Mouse (Mus musculus): ENCODE results near the gene AW549877. TPM values are rescaled to one million over a fixed set of nuclear protein-coding genes. Genes with fewer than 3 reads are reported as not detected.
A peak's percentile ranks its signal among the peaks of the same experiment; 100 is the strongest.

AW549877 gene
- total RNA-seq, 1 experiment from 2014 or later: 15.5 TPM

- ATAC-seq (replicated peaks in 1 of 2; ENCODE audit: insufficient read depth in 1 of 2, low FRiP score in 2 of 2, low TSS enrichment in 1 of 2, low read depth in 1 of 2, poor library complexity in 2 of 2, severe bottlenecking in 2 of 2): no peak
Observed at GRCm38 (mm10) chr15:3996267-3997010, 895 bp upstream of the AW549877 start.

- ATAC-seq (replicated peaks in 1 of 2; ENCODE audit: insufficient read depth in 1 of 2, low FRiP score in 2 of 2, low TSS enrichment in 1 of 2, low read depth in 1 of 2, poor library complexity in 2 of 2, severe bottlenecking in 2 of 2): no peak
Observed at GRCm38 (mm10) chr15:3994852-3995447, 594 bp downstream of the AW549877 start.

GRCm38 (mm10) chr15:3987981-3988380 is 7.6 kb downstream of the AW549877 start:
- peak; percentile 72 to 76; a peak in 2 of 4 replicates for ATAC-seq (replicated peaks in 1 of 2; ENCODE audit: insufficient read depth in 1 of 2, low FRiP score in 2 of 2, low TSS enrichment in 1 of 2, low read depth in 1 of 2, poor library complexity in 2 of 2, severe bottlenecking in 2 of 2)

GRCm38 (mm10) chr15:3984876-3985275 is 10.7 kb downstream of the AW549877 start:
- no peak for ATAC-seq (replicated peaks in 1 of 2; ENCODE audit: insufficient read depth in 1 of 2, low FRiP score in 2 of 2, low TSS enrichment in 1 of 2, low read depth in 1 of 2, poor library complexity in 2 of 2, severe bottlenecking in 2 of 2)

- peak; percentile 12 to 22; a peak in 1 of 4 replicates for ATAC-seq (replicated peaks in 1 of 2; ENCODE audit: insufficient read depth in 1 of 2, low FRiP score in 2 of 2, low TSS enrichment in 1 of 2, low read depth in 1 of 2, poor library complexity in 2 of 2, severe bottlenecking in 2 of 2)
Observed at GRCm38 (mm10) chr15:3982732-3983131, 12.8 kb downstream of the AW549877 start.

GRCm38 (mm10) chr15:3979871-3980270 is 15.7 kb downstream of the AW549877 start:
- peak; percentile 12 to 22; a peak in 2 of 4 replicates for ATAC-seq (replicated peaks in 1 of 2; ENCODE audit: insufficient read depth in 1 of 2, low FRiP score in 2 of 2, low TSS enrichment in 1 of 2, low read depth in 1 of 2, poor library complexity in 2 of 2, severe bottlenecking in 2 of 2)

GRCm38 (mm10) chr15:3979061-3979848 is 16.3 kb downstream of the AW549877 start, which contains the start of gene Fbxo4:
Fbxo4 (minus strand) TSS chr15:3979573.
- ATAC-seq (replicated peaks in 1 of 2; ENCODE audit: insufficient read depth in 1 of 2, low FRiP score in 2 of 2, low TSS enrichment in 1 of 2, low read depth in 1 of 2, poor library complexity in 2 of 2, severe bottlenecking in 2 of 2): peak; percentile 97 to 99

GRCm38 (mm10) chr15:3978279-3978678 is 17.3 kb downstream of the AW549877 start:
- ATAC-seq (replicated peaks in 1 of 2; ENCODE audit: insufficient read depth in 1 of 2, low FRiP score in 2 of 2, low TSS enrichment in 1 of 2, low read depth in 1 of 2, poor library complexity in 2 of 2, severe bottlenecking in 2 of 2): no peak

GRCm38 (mm10) chr15:3973300-3973699 is 22.2 kb downstream of the AW549877 start:
- no peak; a peak in 1 of 4 replicates for ATAC-seq (replicated peaks in 1 of 2; ENCODE audit: insufficient read depth in 1 of 2, low FRiP score in 2 of 2, low TSS enrichment in 1 of 2, low read depth in 1 of 2, poor library complexity in 2 of 2, severe bottlenecking in 2 of 2)

- ATAC-seq (replicated peaks in 1 of 2; ENCODE audit: insufficient read depth in 1 of 2, low FRiP score in 2 of 2, low TSS enrichment in 1 of 2, low read depth in 1 of 2, poor library complexity in 2 of 2, severe bottlenecking in 2 of 2): no peak
Observed at GRCm38 (mm10) chr15:3970193-3970592, 25.4 kb downstream of the AW549877 start.

- ATAC-seq (replicated peaks in 1 of 2; ENCODE audit: insufficient read depth in 1 of 2, low FRiP score in 2 of 2, low TSS enrichment in 1 of 2, low read depth in 1 of 2, poor library complexity in 2 of 2, severe bottlenecking in 2 of 2): no peak
Observed at GRCm38 (mm10) chr15:3969743-3970142, 25.8 kb downstream of the AW549877 start.

- no peak for ATAC-seq (replicated peaks in 1 of 2; ENCODE audit: insufficient read depth in 1 of 2, low FRiP score in 2 of 2, low TSS enrichment in 1 of 2, low read depth in 1 of 2, poor library complexity in 2 of 2, severe bottlenecking in 2 of 2)
Observed at GRCm38 (mm10) chr15:3962251-3962650, 33.3 kb downstream of the AW549877 start.

GRCm38 (mm10) chr15:3960094-3960493 is 35.5 kb downstream of the AW549877 start:
- no peak for ATAC-seq (replicated peaks in 1 of 2; ENCODE audit: insufficient read depth in 1 of 2, low FRiP score in 2 of 2, low TSS enrichment in 1 of 2, low read depth in 1 of 2, poor library complexity in 2 of 2, severe bottlenecking in 2 of 2)

- peak; percentile 81 to 84 for ATAC-seq (replicated peaks in 1 of 2; ENCODE audit: insufficient read depth in 1 of 2, low FRiP score in 2 of 2, low TSS enrichment in 1 of 2, low read depth in 1 of 2, poor library complexity in 2 of 2, severe bottlenecking in 2 of 2)
Observed at GRCm38 (mm10) chr15:3957982-3958381, 37.6 kb downstream of the AW549877 start.

GRCm38 (mm10) chr15:3954971-3955370 is 40.6 kb downstream of the AW549877 start:
- no peak for ATAC-seq (replicated peaks in 1 of 2; ENCODE audit: insufficient read depth in 1 of 2, low FRiP score in 2 of 2, low TSS enrichment in 1 of 2, low read depth in 1 of 2, poor library complexity in 2 of 2, severe bottlenecking in 2 of 2)

- ATAC-seq (replicated peaks in 1 of 2; ENCODE audit: insufficient read depth in 1 of 2, low FRiP score in 2 of 2, low TSS enrichment in 1 of 2, low read depth in 1 of 2, poor library complexity in 2 of 2, severe bottlenecking in 2 of 2): 0 out of 4 replicates have a peak, but pooled peaks of 1 of the 2 experiments have one; percentile 32
Observed at GRCm38 (mm10) chr15:3938132-3938531, 57.4 kb downstream of the AW549877 start.

GRCm38 (mm10) chr15:3936056-3936455 is 59.5 kb downstream of the AW549877 start:
- no peak for ATAC-seq (replicated peaks in 1 of 2; ENCODE audit: insufficient read depth in 1 of 2, low FRiP score in 2 of 2, low TSS enrichment in 1 of 2, low read depth in 1 of 2, poor library complexity in 2 of 2, severe bottlenecking in 2 of 2)

GRCm38 (mm10) chr15:3933466-3933865 is 62.1 kb downstream of the AW549877 start:
- no peak for ATAC-seq (replicated peaks in 1 of 2; ENCODE audit: insufficient read depth in 1 of 2, low FRiP score in 2 of 2, low TSS enrichment in 1 of 2, low read depth in 1 of 2, poor library complexity in 2 of 2, severe bottlenecking in 2 of 2)

Measured in hematopoietic stem cell, adult 5-6 weeks (primary cell).